Mouse (Mus musculus): Measurements from ENCODE around the gene Odf2l. TPM values are rescaled to one million over a fixed set of nuclear protein-coding genes. Genes with fewer than 3 reads are reported as not detected.

Gene Odf2l
- 17.5 and 18.7 TPM in 2 replicates for polyA plus RNA-seq (2015; fragmentation: Nextera tagmentation; extraction: Ambion mirVana)

DNA sequence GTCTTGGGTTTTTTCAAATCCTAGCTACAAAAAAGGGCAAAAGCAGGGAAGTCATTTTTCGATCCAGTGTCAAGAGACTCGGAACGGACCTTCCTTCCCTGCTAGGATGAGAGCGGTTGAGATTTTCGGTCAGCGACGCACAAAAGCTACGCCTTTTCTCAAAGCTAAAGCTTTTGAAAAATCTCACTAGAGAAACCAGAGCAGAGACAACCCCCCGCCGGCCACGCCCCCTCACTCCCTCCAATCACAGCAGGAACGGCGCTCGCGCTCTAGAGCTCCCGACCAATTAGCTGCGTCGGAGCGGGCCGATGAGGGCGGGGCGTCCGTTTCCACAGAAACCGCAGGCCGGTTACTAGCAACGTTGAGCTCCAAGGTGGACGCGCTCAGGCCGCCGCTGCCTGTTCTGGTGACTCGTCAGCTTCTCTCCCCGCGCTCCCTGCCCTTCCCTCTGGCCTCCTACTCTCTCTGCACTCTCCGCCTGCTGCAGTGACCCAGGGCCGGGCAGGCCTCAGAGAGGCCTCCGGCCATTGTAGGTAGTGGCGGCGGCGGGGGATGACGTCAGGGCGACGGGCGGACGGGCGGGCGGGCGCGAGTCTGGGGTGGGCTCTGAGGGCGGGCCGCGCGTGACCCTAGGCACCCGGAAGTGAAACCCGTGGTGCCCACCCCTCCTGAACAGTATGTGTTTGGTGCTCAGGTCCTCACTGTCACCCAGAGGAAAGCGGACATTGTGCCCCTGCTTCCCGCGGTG lies at the start of gene Odf2l:
Gene Odf2l (plus strand): TSS at position 335 of the 748 bp plus-strand sequence.
- under 1% methylated on average over 55 of the region's 57 CpGs for WGBS
- Histone ChIP-seq H3K27me3 (no peaks in the 10 kb centered on the region), H3K4me2 (peak within 1 kb of the TSS; percentile 67), H3K27ac (peak within 1 kb of the TSS; percentile 99), H3K36me3 (no peaks in the 10 kb centered on the region), H3K9me3 (replicated peaks) (no peaks in the 10 kb centered on the region), H3K9ac (peak within 1 kb of the TSS; percentile 85), H3K4me1 (peaks cover 16% of the 10 kb centered on the region), H3K4me3 (replicated peaks) (peak within 1 kb of the TSS; percentile 88)
- ATAC-seq (replicated peaks; ENCODE audit: low FRiP score): peak; percentile 99

- ATAC-seq (replicated peaks; ENCODE audit: low FRiP score): no peak
- 80% methylated on average over 4 of the region's 4 CpGs for WGBS
- no peak overlapping the region for H3K4me3 ChIP-seq (replicated peaks)
- H3K36me3 ChIP-seq: no peaks in the 10 kb centered on the region
- H3K4me2 ChIP-seq: no peak overlapping the region
- H3K27me3 ChIP-seq: no peaks in the 10 kb centered on the region
- no peaks in the 10 kb centered on the region for H3K9me3 ChIP-seq (replicated peaks)
- H3K4me1 ChIP-seq: no peaks in the 10 kb centered on the region
- H3K27ac ChIP-seq: no peak overlapping the region
- no peak overlapping the region for H3K9ac ChIP-seq
These were observed 49.4 kb upstream of the Odf2l start for GRCm38 (mm10) chr3:145068964-145069363.

- Histone ChIP-seq H3K4me3 (replicated peaks) (no peak overlapping the region), H3K9ac (no peak overlapping the region), H3K27ac (no peak overlapping the region), H3K4me2 (no peak overlapping the region), H3K27me3 (no peaks in the 10 kb centered on the region), H3K36me3 (no peaks in the 10 kb centered on the region), H3K4me1 (no peaks in the 10 kb centered on the region), H3K9me3 (replicated peaks) (no peaks in the 10 kb centered on the region)
- no peak for ATAC-seq (replicated peaks; ENCODE audit: low FRiP score)
- WGBS: 90% methylated on average over 3 of the region's 3 CpGs
These were observed 46.0 kb upstream of the Odf2l start for GRCm38 (mm10) chr3:145072339-145072738.

DNA sequence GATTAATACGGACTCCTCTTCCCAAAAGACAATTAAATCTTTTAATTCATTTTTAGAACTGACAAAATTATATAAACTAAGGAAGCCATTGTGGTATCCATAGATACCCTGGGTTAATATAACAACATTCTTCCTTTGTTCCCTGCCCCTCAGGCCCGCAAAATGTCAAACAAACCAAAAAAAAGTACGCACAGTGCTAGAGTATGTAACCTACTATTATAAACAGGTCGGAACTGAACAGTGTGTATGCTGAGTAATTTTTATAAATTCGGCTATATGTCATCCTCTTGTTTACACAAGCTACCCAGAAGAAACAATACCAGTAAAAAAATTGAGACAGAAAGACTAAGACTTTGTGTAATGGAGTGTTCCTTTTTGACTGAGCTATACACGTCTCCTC lies 40.0 kb upstream of the Odf2l start:
- Histone ChIP-seq H3K9me3 (replicated peaks) (no peaks in the 10 kb centered on the region), H3K4me1 (no peaks in the 10 kb centered on the region), H3K27ac (no peak overlapping the region), H3K4me2 (no peak overlapping the region), H3K4me3 (replicated peaks) (no peak overlapping the region), H3K36me3 (no peaks in the 10 kb centered on the region), H3K27me3 (no peaks in the 10 kb centered on the region), H3K9ac (no peak overlapping the region)
- WGBS: 81% methylated on average over 6 of the region's 6 CpGs
- no peak for ATAC-seq (replicated peaks; ENCODE audit: low FRiP score)

- WGBS: 68% methylated on average over 8 of the region's 8 CpGs
- ATAC-seq (replicated peaks; ENCODE audit: low FRiP score): no peak
- Histone ChIP-seq H3K9me3 (replicated peaks) (no peaks in the 10 kb centered on the region), H3K4me2 (no peak overlapping the region), H3K4me1 (no peaks in the 10 kb centered on the region), H3K27me3 (no peaks in the 10 kb centered on the region), H3K9ac (no peak overlapping the region), H3K27ac (no peak overlapping the region), H3K4me3 (replicated peaks) (no peak overlapping the region), H3K36me3 (no peaks in the 10 kb centered on the region)
These were observed 37.5 kb upstream of the Odf2l start for GRCm38 (mm10) chr3:145080904-145081303.

DNA sequence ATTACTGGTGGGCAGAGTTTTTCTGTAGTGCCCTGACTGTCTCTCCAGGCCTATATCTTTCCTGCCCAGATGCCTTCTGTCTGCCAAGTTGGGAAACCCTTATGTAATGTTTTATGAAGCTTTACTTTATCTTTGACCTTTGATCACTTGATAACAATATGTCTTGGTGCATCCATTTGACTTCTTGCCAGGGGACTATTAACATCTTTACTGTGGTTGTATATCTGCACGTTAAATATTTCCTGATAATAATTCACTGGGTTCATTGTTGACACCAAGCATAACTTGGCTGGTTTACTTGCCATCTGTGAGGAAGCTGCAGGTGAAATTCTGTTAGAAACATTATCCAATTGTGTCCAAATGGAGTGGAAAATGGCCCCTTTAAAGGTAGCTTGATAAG lies 35.3 kb upstream of the Odf2l start:
- Histone ChIP-seq H3K9ac (no peak overlapping the region), H3K27me3 (no peaks in the 10 kb centered on the region), H3K4me1 (no peaks in the 10 kb centered on the region), H3K36me3 (no peaks in the 10 kb centered on the region), H3K27ac (no peak overlapping the region), H3K4me2 (no peak overlapping the region), H3K9me3 (replicated peaks) (no peaks in the 10 kb centered on the region), H3K4me3 (replicated peaks) (no peak overlapping the region)
- no peak for ATAC-seq (replicated peaks; ENCODE audit: low FRiP score)
- 64% methylated on average over 1 of the region's 1 CpGs for WGBS

DNA sequence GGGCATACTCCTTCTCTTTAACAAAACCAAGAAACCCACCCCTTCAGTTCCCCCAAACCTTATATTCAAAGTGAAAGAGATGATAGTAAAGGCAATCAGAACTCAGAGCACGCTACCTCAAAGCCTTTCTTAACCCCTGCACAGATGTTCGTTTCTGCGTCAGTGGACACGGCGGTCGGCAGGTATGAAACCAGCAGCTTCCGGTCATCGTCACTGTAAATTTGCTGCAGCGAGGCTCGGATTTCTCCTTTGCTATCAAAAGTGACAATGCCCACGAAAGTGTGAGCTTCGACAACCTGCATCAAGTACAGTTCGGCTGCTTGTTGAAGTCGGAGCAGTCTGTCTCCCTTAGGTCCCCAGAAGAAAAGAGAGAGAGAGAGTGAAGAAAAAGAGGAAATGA lies 32.2 kb upstream of the Odf2l start:
- Histone ChIP-seq H3K4me3 (replicated peaks) (no peak overlapping the region), H3K27me3 (no peaks in the 10 kb centered on the region), H3K4me2 (no peak overlapping the region), H3K27ac (no peak overlapping the region), H3K9me3 (replicated peaks) (no peaks in the 10 kb centered on the region), H3K9ac (no peak overlapping the region), H3K36me3 (no peaks in the 10 kb centered on the region), H3K4me1 (no peaks in the 10 kb centered on the region)
- WGBS: 86% methylated on average over 14 of the region's 14 CpGs
- no peak for ATAC-seq (replicated peaks; ENCODE audit: low FRiP score)

DNA sequence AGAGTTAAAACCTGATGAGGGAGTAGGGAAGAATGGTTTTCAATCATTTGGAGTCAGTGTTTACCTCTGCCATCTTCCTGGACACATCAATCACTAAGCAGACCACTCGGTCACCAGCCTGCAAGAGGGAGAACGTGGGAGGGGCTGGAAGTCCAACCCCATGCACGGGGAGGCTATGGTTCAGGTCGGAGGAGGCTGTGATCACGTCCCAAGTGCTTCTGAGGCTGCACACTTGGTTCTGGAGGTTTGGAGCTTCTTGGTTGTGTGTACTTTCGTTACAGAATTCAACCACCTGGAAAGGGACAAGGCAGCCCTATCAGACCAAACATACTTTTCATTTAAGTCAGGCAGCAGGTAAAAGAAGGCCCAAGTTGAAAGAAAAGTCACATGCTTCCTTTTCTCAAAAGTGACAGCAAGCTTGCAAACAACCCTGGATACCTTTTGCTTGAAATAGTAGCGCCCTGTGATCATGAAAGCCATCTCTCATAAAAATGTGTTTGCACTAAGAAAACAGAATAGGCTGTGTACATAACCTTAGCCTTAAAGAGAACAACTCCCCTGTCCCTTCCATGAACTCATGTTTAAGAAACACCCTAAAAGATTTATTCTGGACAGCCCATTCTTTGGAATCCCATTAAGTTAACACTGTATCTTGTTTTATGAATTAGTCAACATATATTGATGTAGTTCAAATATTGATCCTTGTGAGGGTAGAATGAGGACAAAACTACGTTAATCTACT lies 30.4 kb upstream of the Odf2l start:
- no peaks in the 10 kb centered on the region for H3K27me3 ChIP-seq
- ATAC-seq (replicated peaks; ENCODE audit: low FRiP score): no peak
- no peaks in the 10 kb centered on the region for H3K4me1 ChIP-seq
- no peaks in the 10 kb centered on the region for H3K36me3 ChIP-seq
- no peak overlapping the region for H3K27ac ChIP-seq
- H3K9ac ChIP-seq: no peak overlapping the region
- 33% methylated on average over 8 of the region's 8 CpGs for WGBS
- H3K4me3 ChIP-seq (replicated peaks): no peak overlapping the region
- H3K9me3 ChIP-seq (replicated peaks): no peaks in the 10 kb centered on the region
- no peak overlapping the region for H3K4me2 ChIP-seq

- Histone ChIP-seq H3K9me3 (replicated peaks) (no peaks in the 10 kb centered on the region), H3K36me3 (no peaks in the 10 kb centered on the region), H3K4me1 (no peaks in the 10 kb centered on the region), H3K27ac (no peak within 1 kb of the TSS), H3K4me3 (replicated peaks) (no peak within 1 kb of the TSS), H3K9ac (no peak within 1 kb of the TSS), H3K4me2 (no peak within 1 kb of the TSS), H3K27me3 (no peaks in the 10 kb centered on the region)
- 49% methylated on average over 6 of the region's 6 CpGs for WGBS
- 0 out of 2 replicates have a peak, but pooled peaks have one; percentile 58 for ATAC-seq (replicated peaks; ENCODE audit: low FRiP score)
These were observed 19.1 kb upstream of the Odf2l start, which contains the start of gene Clca2 for GRCm38 (mm10) chr3:145099291-145099690. Clca2 (minus strand) TSS chr3:145099443.

DNA sequence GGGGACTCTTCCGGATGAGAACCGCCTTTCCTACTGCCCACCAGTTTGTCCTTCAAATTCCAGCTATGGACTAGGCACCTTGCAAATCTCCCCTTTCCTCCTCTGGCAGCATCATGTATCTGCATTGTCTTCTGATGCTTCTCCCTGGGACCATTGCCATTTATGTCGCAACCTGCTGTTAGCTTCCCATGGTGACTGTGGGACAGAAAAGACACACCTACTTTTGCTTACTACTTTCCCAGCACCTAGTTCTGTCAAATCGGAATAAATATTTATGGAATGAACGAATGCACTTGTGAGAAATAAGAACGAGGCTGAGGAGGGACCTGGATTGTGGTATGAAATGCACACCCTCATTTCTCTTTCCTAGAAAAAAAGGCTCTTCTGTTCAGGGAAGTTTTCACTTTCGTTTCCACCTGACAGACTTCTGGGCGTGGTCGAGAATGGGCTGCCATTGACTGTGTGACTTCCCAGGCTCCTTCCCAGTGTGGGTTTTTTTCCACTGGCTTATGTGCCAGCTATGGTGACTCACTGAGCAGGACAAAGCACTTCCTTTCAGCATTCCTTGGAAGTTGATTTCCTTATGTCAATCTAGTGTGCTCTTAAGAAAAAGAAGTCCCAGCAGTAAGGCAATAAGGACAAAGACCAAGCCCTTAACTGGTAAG lies 16.4 kb upstream of the Odf2l start:
- 80% methylated on average over 9 of the region's 9 CpGs for WGBS
- Histone ChIP-seq H3K27ac (no peak overlapping the region), H3K9ac (no peak overlapping the region), H3K9me3 (replicated peaks) (no peaks in the 10 kb centered on the region), H3K4me2 (no peak overlapping the region), H3K4me3 (replicated peaks) (no peak overlapping the region), H3K27me3 (no peaks in the 10 kb centered on the region), H3K36me3 (no peaks in the 10 kb centered on the region), H3K4me1 (no peaks in the 10 kb centered on the region)
- ATAC-seq (replicated peaks; ENCODE audit: low FRiP score): no peak

DNA sequence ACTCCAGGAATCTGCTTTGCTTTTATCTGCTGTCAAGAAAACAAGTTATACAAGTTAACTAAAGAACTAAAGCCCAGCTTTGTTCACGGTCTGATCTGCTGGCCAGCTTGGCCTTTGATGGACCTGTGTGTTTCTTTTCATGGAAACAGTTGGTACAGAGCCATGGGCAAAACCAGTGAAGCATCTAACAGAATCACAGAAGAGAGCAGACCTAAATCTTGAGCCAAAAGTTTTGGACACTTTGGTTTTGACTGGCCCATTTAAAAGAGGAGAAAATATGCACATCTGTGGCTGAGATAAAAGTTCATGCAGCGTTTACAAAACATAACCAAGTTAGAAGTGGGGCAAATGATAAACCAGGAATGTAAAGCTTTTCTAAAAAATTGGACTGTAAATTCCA lies 15.1 kb upstream of the Odf2l start:
- no peak for ATAC-seq (replicated peaks; ENCODE audit: low FRiP score)
- Histone ChIP-seq H3K9ac (no peak overlapping the region), H3K4me1 (no peaks in the 10 kb centered on the region), H3K27me3 (no peaks in the 10 kb centered on the region), H3K36me3 (no peaks in the 10 kb centered on the region), H3K4me3 (replicated peaks) (no peak overlapping the region), H3K27ac (no peak overlapping the region), H3K4me2 (no peak overlapping the region), H3K9me3 (replicated peaks) (no peaks in the 10 kb centered on the region)
- WGBS: 81% methylated on average over 2 of the region's 2 CpGs

DNA sequence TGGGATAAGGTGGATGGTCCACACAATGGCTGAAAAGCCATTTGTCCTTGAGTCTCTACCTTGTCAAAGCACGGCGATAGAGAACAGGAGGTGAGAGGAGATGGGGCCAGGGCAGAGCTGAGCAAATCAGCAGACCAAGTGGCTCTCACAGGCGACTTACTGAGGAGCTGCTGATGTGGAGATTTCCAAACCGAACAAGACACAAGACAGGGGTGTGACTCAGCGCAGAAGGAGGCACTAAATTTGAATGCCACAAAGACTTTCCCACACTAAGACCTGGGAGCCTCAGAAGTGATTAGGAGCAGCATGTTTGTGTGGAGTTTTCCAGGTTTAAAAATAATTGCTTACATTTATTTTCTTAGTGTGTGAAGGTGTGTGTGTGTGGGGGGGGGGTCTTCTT lies 14.6 kb upstream of the Odf2l start:
- Histone ChIP-seq H3K9me3 (replicated peaks) (peaks cover 2% of the 10 kb centered on the region; the same call in 1 of the 2 replicates), H3K4me1 (no peaks in the 10 kb centered on the region), H3K9ac (no peak overlapping the region), H3K27ac (no peak overlapping the region), H3K36me3 (no peaks in the 10 kb centered on the region), H3K4me3 (replicated peaks) (no peak overlapping the region), H3K4me2 (no peak overlapping the region), H3K27me3 (no peaks in the 10 kb centered on the region)
- WGBS: 66% methylated on average over 5 of the region's 5 CpGs
- ATAC-seq (replicated peaks; ENCODE audit: low FRiP score): no peak

Data from kidney, embryonic 15.5 days (tissue).